Mouse (Mus musculus) midbrain, embryonic 12.5 days (tissue): Measurements from ENCODE around the gene Snrpe. TPM values are rescaled to one million over a fixed set of nuclear protein-coding genes. Genes with fewer than 3 reads are reported as not detected.
A peak's percentile ranks its signal among the peaks of the same experiment; 100 is the strongest.

ENCODE experiments used
- ATAC-seq: fragments of 200-750 bp; cut with Nextera tagmentation; 2 replicates; pipeline ENCODE4 v1.8.0; 2017; ENCODE audit warnings: low read depth, moderate TSS enrichment, moderate library complexity; ENCODE audit not compliant: low FRiP score
- H3K27ac ChIP-seq: fragments of 300-500 bp; sonication (generic); replicated peaks from 2 replicates; pipeline ENCODE4 v1.5.1; 2016; ENCODE audit warnings: mild to moderate bottlenecking
- H3K27me3 ChIP-seq: fragments of 300-500 bp; sonication (generic); 2 replicates; pipeline ENCODE4 v1.6.1; 2016; ENCODE audit warnings: mild to moderate bottlenecking
- H3K36me3 ChIP-seq: fragments of 300-500 bp; sonication (generic); 2 replicates; pipeline ENCODE4 v1.6.1; 2016
- H3K4me1 ChIP-seq: fragments of 300-500 bp; sonication (generic); 2 replicates; pipeline ENCODE4 v1.6.1; 2016
- H3K4me2 ChIP-seq: fragments of 300-500 bp; sonication (generic); replicated peaks from 2 replicates; pipeline ENCODE4 v1.6.1; 2016; ENCODE audit warnings: mild to moderate bottlenecking, moderate library complexity
- H3K4me3 ChIP-seq: fragments of 300-500 bp; sonication (generic); 2 replicates; pipeline ENCODE4 v1.5.1; 2016; ENCODE audit warnings: mild to moderate bottlenecking
- H3K9ac ChIP-seq: fragments of 300-500 bp; sonication (generic); replicated peaks from 2 replicates; pipeline ENCODE4 v1.6.1; 2016; ENCODE audit warnings: mild to moderate bottlenecking, moderate library complexity
- H3K9me3 ChIP-seq: fragments of 300-500 bp; sonication (generic); 2 replicates; pipeline ENCODE4 v1.6.1; 2016; ENCODE audit warnings: mild to moderate bottlenecking
- WGBS: fragments of 180-500 bp; shearing (Covaris S2); methylation state at CpG from one replicate; pipeline ENCODE4 v1.1.7; 2016; 5-methylcytosine and 5-hydroxymethylcytosine counted together
- polyA plus RNA-seq: library from polyadenylated mRNA; unstranded; fragments of >200 nt; fragmentation: Nextera tagmentation; extraction: Ambion mirVana; gene quantifications from 2 replicates; pipeline ENCODE4 v1.2.1, GENCODE M21; 2016

The Snrpe gene
- polyA plus RNA-seq, 1 experiment from 2014 or later: 703 TPM

DNA sequence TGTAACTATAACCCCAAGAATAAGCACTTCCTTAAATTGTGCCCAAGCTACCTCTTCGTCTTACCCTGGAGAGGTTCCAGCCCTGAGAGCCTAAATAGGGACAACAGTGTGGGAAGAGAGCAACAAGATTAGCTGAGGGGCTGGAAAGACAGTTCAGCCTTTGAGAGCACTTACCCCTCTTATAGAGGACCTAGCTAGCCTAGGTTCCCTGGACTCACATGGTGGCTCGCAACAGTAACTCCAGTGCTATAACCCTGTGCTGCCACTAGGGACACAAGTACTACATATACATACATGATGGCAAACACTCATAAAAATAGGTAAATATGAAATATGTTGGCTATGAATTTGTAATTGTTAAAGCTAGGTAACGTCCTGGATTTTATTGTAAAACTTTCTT lies 3.7 kb upstream of the Snrpe start:
- Histone ChIP-seq H3K4me1 (peaks cover 8% of the 10 kb centered on the region), H3K9me3 (no peaks in the 10 kb centered on the region), H3K27ac (no peak overlapping the region), H3K36me3 (peaks cover 6% of the 10 kb centered on the region), H3K4me3 (no peak overlapping the region), H3K4me2 (no peak overlapping the region), H3K9ac (no peak overlapping the region), H3K27me3 (no peaks in the 10 kb centered on the region)
- WGBS: 66% methylated on average over 3 of the region's 3 CpGs
- no peak for ATAC-seq

DNA sequence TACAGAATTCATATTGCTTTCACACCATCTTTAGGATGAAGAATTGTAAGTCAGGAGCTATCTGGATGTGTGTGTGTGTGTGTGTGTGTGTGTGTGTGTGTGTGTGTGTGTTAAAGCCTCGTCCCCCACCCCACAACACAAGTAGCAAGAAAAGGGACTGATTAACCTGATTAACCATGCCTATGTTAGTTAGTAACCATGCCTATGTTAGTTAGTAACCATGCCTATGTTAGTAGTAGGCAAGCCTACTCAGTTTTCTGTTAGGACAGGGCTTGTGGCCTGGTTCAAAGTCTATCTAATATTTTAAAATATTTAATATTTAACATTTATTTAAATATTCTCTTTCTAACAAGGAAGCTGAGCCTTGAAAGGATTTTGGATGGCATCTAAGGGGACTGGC lies 1.3 kb upstream of the Snrpe start:
- H3K4me1 ChIP-seq: peaks cover 11% of the 10 kb centered on the region
- no peaks in the 10 kb centered on the region for H3K9me3 ChIP-seq
- H3K27me3 ChIP-seq: no peaks in the 10 kb centered on the region
- H3K4me3 ChIP-seq: no peak overlapping the region
- H3K4me2 ChIP-seq: no peak overlapping the region
- 90% methylated on average over 1 of the region's 1 CpGs for WGBS
- peaks cover 19% of the 10 kb centered on the region for H3K36me3 ChIP-seq
- no peak for ATAC-seq
- no peak overlapping the region for H3K27ac ChIP-seq
- no peak overlapping the region for H3K9ac ChIP-seq

DNA sequence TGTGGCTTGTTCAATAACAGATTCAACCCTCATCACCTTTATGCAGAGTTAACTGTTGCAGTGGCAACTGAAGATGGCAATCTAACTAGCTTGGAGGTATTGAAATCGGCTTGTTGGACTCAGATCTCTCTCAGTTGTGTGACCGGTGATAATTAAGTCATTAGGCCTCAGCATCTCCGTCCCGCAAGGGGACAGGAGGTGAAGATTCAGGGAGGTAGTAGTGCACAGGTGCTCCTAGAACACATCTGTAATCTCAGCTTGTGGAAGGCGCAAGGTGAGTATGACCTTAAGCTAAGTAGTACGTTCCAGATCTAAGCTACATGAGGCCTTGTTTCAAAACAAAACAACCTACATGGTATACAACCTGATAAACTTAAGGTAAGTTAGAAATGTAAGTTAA lies 510 bp upstream of the Snrpe start:
- ATAC-seq: no peak; the same call in 1 of the 2 replicates
- Histone ChIP-seq H3K36me3 (peaks cover 27% of the 10 kb centered on the region), H3K27ac (no peak overlapping the region), H3K9ac (no peak overlapping the region), H3K4me2 (no peak overlapping the region), H3K4me3 (no peak overlapping the region), H3K27me3 (no peaks in the 10 kb centered on the region), H3K9me3 (no peaks in the 10 kb centered on the region), H3K4me1 (peaks cover 11% of the 10 kb centered on the region)
- WGBS: 56% methylated on average over 6 of the region's 6 CpGs

DNA sequence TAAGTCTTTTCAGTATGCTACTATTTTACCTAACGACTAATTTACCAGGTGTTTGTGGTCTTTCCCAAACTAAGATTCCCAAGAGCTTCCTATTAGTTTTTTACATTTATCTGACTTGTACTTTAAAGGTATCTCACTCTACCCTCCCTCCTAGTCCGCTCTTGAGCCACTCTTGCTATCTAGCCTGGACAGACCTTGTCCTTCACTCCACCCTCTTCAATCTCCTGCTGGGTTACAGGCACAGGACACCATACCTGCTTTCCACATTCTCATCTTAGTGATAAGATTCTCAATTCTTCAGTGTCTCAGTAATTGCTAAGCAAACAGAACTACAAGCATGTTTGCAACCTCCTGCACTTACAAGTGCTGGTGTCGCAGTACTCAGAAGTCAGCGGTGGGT lies 6.9 kb downstream of the Snrpe start:
- no peak overlapping the region for H3K9ac ChIP-seq
- ATAC-seq: no peak
- H3K4me3 ChIP-seq: no peak overlapping the region
- 98% methylated on average over 4 of the region's 4 CpGs for WGBS
- H3K27ac ChIP-seq: no peak overlapping the region
- H3K4me2 ChIP-seq: no peak overlapping the region
- no peaks in the 10 kb centered on the region for H3K4me1 ChIP-seq
- no peaks in the 10 kb centered on the region for H3K27me3 ChIP-seq
- H3K36me3 ChIP-seq: peaks cover 83% of the 10 kb centered on the region
- no peaks in the 10 kb centered on the region for H3K9me3 ChIP-seq

DNA sequence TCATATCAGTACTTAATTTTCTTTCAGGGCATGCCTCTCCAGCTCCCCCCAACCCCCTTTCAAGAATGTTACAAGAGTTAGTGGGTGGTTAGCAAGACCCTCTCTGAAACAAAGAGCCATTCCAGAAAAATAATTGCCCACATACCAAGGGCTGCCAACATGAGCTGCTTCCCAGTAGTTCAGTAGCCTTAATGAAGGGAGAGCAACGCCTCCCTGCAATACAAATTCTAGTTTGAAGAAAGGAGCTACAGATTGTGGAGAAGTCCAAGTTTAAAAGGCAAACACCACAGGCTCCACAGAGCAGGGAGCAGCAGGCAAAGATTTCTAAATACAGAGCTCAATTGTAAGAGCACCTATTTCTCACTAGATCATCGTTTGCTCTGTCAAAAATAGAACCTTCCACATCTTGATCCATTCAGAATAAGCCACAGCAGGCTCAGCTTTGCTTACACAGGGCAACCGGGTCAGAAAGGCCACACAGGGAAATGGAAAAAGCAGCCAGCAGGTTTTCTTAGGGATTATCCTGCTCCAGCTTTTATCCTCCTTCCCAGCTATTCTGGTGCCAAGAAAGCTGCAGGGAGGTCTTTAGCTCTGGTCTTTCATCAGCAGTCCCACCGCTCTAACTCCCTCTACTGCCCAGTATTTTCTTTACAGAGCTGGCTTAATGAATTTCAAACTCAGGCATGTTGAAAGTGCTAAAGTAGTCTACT lies 13.6 kb downstream of the Snrpe start:
- no peak overlapping the region for H3K4me2 ChIP-seq
- peaks cover 17% of the 10 kb centered on the region; the same call in 1 of the 2 replicates for H3K36me3 ChIP-seq
- no peaks in the 10 kb centered on the region for H3K27me3 ChIP-seq
- WGBS: 5% methylated on average over 4 of the region's 4 CpGs
- H3K27ac ChIP-seq: peak overlapping the region; percentile 82
- peak; percentile 66 for ATAC-seq
- H3K9ac ChIP-seq: no peak overlapping the region
- H3K4me1 ChIP-seq: peaks cover 17% of the 10 kb centered on the region
- H3K4me3 ChIP-seq: no peak overlapping the region
- H3K9me3 ChIP-seq: no peaks in the 10 kb centered on the region

DNA sequence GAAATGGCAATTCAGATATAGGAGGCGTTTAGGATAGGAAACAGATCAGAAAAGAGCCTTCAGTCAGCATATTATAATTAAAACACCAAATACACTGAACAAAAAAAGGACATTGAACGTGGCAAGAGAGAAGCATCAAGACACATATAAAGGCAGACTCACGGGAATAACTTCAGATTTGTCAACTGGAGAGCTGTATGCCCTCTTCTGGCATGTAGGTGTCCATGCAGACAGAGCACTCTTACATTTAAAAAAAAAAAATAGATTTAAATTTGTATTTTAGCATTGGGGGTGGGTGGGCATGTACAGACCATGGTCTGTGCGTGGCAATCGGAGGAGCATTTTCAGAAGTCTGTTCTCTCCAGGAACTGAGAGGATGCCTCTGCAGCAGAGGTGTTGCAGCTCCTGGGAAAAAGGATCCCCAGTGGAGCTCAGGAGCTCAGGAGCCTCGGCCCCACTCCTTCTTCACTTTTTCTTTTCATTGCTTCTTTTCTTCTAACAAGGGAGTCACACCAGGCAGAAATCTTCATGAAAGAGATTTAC lies 24.0 kb downstream of the Snrpe start:
- no peak overlapping the region for H3K4me3 ChIP-seq
- H3K27me3 ChIP-seq: no peaks in the 10 kb centered on the region
- ATAC-seq: no peak
- H3K4me2 ChIP-seq: no peak overlapping the region
- no peaks in the 10 kb centered on the region for H3K36me3 ChIP-seq
- WGBS: 74% methylated on average over 6 of the region's 6 CpGs
- peaks cover 6% of the 10 kb centered on the region; the same call in 1 of the 2 replicates for H3K4me1 ChIP-seq
- no peak overlapping the region for H3K9ac ChIP-seq
- H3K9me3 ChIP-seq: no peaks in the 10 kb centered on the region
- H3K27ac ChIP-seq: no peak overlapping the region

DNA sequence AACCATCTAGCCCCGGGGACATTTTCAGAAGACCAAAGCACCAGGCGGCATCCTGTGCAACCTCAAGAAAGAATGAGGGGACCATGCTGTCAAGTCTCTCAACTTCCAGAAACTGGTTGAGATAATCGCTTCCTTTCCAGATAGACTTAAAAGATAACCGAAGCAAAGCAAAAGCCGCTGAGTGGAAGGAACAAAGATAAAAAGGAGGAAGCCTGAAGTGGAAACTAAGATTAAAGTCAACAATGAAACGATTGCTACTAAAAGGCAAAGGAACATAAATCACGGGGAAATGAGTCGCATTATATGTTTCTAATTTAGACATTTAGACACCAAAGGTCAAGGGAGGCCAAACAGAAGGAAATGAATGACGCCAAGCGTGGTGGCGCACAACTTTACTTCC lies 38.8 kb downstream of the Snrpe start:
- no peak overlapping the region for H3K27ac ChIP-seq
- H3K27me3 ChIP-seq: no peaks in the 10 kb centered on the region
- no peak overlapping the region for H3K4me2 ChIP-seq
- ATAC-seq: no peak
- WGBS: 92% methylated on average over 11 of the region's 11 CpGs
- no peak overlapping the region for H3K4me3 ChIP-seq
- no peaks in the 10 kb centered on the region for H3K4me1 ChIP-seq
- H3K9ac ChIP-seq: no peak overlapping the region
- H3K36me3 ChIP-seq: no peaks in the 10 kb centered on the region
- peaks cover 5% of the 10 kb centered on the region for H3K9me3 ChIP-seq

Other genes starting within 250 kb of the Snrpe start
- gene Etnk2, start 246.7 kb downstream of the Snrpe start, polyA plus RNA-seq: 3.8 and 3.9 TPM in 2 replicates
- 31.0 and 33.6 TPM in 2 replicates for gene Sox13, start 185.9 kb downstream of the Snrpe start, polyA plus RNA-seq
- gene Zbed6, start 50.6 kb upstream of the Snrpe start, polyA plus RNA-seq: not detected in 2 replicates
- gene Gm38394, start 51.0 kb upstream of the Snrpe start, polyA plus RNA-seq: 6.0 and 6.1 TPM in 2 replicates
- gene Lax1, start 79.8 kb upstream of the Snrpe start, polyA plus RNA-seq: 0.17 TPM in 1 of 2 replicates, not detected in the other
- gene Atp2b4, start 190.8 kb upstream of the Snrpe start, polyA plus RNA-seq: 8.3 and 10.7 TPM in 2 replicates